Mouse (Mus musculus) layer of hippocampus, adult 2 months (tissue): ENCODE data around the gene Bloc1s3. TPM values are rescaled to one million over a fixed set of nuclear protein-coding genes. Genes with fewer than 3 reads are reported as not detected.

ENCODE experiments used
- DNase-seq, 2 experiments: peaks; one replicate each; pipeline ENCODE4 v3.0.0; 2022; ENCODE audit warnings: low spot score in 2 of 2
- H3K27ac ChIP-seq: fragments of 200-600 bp; 2 replicates; pipeline ENCODE4 v1.8.1; 2022
- H3K4me3 ChIP-seq: fragments of 200-600 bp; 2 replicates; pipeline ENCODE4 v1.8.1; 2022; ENCODE audit warnings: mild to moderate bottlenecking
- CTCF ChIP-seq: fragments of 200-600 bp; conservative IDR thresholded peaks from 2 replicates; pipeline ENCODE4 v1.8.1; 2022; ENCODE audit warnings: antibody characterized with exemption, mild to moderate bottlenecking, moderate library complexity
- total RNA-seq, 2 experiments: library from RNA; stranded (reverse); gene quantifications; 2 replicates each; pipeline ENCODE4 v1.2.3; 2021

Gene Bloc1s3
- total RNA-seq, 2 experiments from 2014 or later = 6.0 to 6.9 TPM

GRCm38 (mm10) chr7:19464367-19465307 lies 43.5 kb downstream of the Bloc1s3 start:
- TF ChIP-seq CTCF = no peak
- H3K4me3 ChIP-seq = peak overlapping the region; percentile 11; the same call in 1 of the 2 replicates
- H3K27ac ChIP-seq = peak overlapping the region; percentile 51; the same call in 1 of the 2 replicates
- no peak for DNase-seq

- H3K27ac ChIP-seq = no peak within 1 kb of the TSS
- H3K4me3 ChIP-seq = no peak within 1 kb of the TSS
- DNase-seq = no peak
- no peak for TF ChIP-seq CTCF
Observed at GRCm38 (mm10) chr7:19462884-19463381, 45.2 kb downstream of the Bloc1s3 start, which contains the start of gene Exoc3l2. Gene Exoc3l2, plus strand, starts transcription at chr7:19463331.

GRCm38 (mm10) chr7:19462443-19462842 lies 45.7 kb downstream of the Bloc1s3 start:
- TF ChIP-seq CTCF = no peak
- H3K4me3 ChIP-seq = no peak overlapping the region
- no peak for DNase-seq
- no peak overlapping the region for H3K27ac ChIP-seq

GRCm38 (mm10) chr7:19461488-19461887 lies 46.7 kb downstream of the Bloc1s3 start:
- no peak overlapping the region for H3K4me3 ChIP-seq
- peak; percentile 68 to 85 for DNase-seq
- no peak overlapping the region for H3K27ac ChIP-seq
- peak; percentile 97 for TF ChIP-seq CTCF

- Histone ChIP-seq H3K27ac (no peak overlapping the region), H3K4me3 (no peak overlapping the region)
- DNase-seq = no peak
- no peak for TF ChIP-seq CTCF
Observed at GRCm38 (mm10) chr7:19460500-19460899, 47.7 kb downstream of the Bloc1s3 start.

- peak overlapping the region; percentile 93 for H3K27ac ChIP-seq
- peak overlapping the region; percentile 91 for H3K4me3 ChIP-seq
- DNase-seq = no peak
- TF ChIP-seq CTCF = no peak
Observed at GRCm38 (mm10) chr7:19459144-19459870, 48.9 kb downstream of the Bloc1s3 start.

- peak; percentile 29; the same call in 1 of the 2 replicates for TF ChIP-seq CTCF
- H3K4me3 ChIP-seq = peak within 1 kb of the TSS; percentile 91
- H3K27ac ChIP-seq = peak within 1 kb of the TSS; percentile 93
- DNase-seq = peak; percentile 59 to 73
Observed at GRCm38 (mm10) chr7:19458591-19459111, 49.5 kb downstream of the Bloc1s3 start, which contains the start of gene Mark4. Gene Mark4, minus strand, starts transcription at chr7:19458821.

- DNase-seq = peak in 1 of 2 experiments; percentile 47
- peak; percentile 66 for TF ChIP-seq CTCF
- Histone ChIP-seq H3K27ac (peak overlapping the region; percentile 93), H3K4me3 (peak overlapping the region; percentile 91)
Observed at GRCm38 (mm10) chr7:19458072-19458486, 50.1 kb downstream of the Bloc1s3 start.

GRCm38 (mm10) chr7:19457414-19458071 lies 50.6 kb downstream of the Bloc1s3 start:
- no peak for TF ChIP-seq CTCF
- peak overlapping the region; percentile 91 for H3K4me3 ChIP-seq
- DNase-seq = no peak
- peak overlapping the region; percentile 93 for H3K27ac ChIP-seq

GRCm38 (mm10) chr7:19456628-19457027 lies 51.5 kb downstream of the Bloc1s3 start:
- peak overlapping the region; percentile 91 for H3K4me3 ChIP-seq
- peak; percentile 22 for TF ChIP-seq CTCF
- peak overlapping the region; percentile 93; the same call in 1 of the 2 replicates for H3K27ac ChIP-seq
- DNase-seq = peak; percentile 52 to 56

GRCm38 (mm10) chr7:19455819-19456495 lies 52.2 kb downstream of the Bloc1s3 start:
- no peak for DNase-seq
- TF ChIP-seq CTCF = no peak
- H3K4me3 ChIP-seq = peak overlapping the region; percentile 91
- 0 out of 2 replicates have a peak overlapping the region, but pooled peaks have one; percentile 32 for H3K27ac ChIP-seq
